Mouse (Mus musculus): ENCODE measurements around the gene Cbx3. TPM values are rescaled to one million over a fixed set of nuclear protein-coding genes. Genes with fewer than 3 reads are reported as not detected.

Cbx3 gene
- 75.9 TPM for polyA plus RNA-seq (2014; fragmentation: Illumina TruSeq; extraction: RNeasy Lipid Tissue Mini Kit (QIAGEN cat#74804); ENCODE audit: low read depth, low replicate concordance)

DNA sequence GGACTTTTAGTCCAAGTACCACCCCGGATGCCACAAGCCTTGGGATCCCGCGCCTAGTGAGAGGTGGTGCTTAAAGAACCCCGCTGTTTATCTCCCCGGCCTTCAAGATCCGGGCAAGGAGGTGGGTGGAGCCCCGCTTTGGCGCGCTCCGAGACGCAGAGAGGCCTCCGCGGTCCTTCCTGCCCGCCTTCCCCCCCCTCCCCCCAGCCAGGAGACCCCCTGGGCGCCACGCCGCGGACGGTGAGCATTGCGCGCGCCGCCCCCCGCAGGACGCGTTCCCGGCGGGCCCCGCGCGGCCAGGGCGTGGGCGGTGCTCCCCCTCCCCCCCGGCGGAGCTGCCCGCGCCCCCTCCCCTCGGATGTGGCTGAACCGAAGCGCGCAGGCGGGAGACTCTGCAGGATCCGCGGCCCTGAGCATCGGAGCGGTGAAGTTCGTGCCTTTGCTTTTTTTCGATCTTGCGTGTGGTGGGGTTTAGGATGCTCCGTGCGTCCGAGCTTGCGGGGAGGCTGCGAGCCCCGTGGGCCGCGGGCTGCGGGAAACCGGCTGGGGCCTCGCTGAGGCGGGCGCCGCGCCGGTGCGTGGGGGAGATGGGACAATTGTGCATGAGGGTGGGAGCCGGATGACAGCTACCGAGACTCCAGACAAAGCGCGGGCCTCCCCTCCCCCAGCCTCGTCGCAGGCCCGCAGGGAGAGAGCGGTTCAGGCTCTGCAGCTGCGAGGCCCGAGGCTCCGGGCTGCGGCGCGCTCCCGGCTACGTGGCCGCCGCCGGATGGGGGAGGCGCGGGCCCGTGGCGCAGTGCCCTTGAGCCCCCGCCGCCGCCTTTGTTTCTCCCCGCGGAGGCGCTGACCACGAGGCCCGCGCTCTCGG, at the start of gene Cbx3:
Cbx3 (plus strand) TSS at position 50 of the 868 bp plus-strand sequence.

DNA sequence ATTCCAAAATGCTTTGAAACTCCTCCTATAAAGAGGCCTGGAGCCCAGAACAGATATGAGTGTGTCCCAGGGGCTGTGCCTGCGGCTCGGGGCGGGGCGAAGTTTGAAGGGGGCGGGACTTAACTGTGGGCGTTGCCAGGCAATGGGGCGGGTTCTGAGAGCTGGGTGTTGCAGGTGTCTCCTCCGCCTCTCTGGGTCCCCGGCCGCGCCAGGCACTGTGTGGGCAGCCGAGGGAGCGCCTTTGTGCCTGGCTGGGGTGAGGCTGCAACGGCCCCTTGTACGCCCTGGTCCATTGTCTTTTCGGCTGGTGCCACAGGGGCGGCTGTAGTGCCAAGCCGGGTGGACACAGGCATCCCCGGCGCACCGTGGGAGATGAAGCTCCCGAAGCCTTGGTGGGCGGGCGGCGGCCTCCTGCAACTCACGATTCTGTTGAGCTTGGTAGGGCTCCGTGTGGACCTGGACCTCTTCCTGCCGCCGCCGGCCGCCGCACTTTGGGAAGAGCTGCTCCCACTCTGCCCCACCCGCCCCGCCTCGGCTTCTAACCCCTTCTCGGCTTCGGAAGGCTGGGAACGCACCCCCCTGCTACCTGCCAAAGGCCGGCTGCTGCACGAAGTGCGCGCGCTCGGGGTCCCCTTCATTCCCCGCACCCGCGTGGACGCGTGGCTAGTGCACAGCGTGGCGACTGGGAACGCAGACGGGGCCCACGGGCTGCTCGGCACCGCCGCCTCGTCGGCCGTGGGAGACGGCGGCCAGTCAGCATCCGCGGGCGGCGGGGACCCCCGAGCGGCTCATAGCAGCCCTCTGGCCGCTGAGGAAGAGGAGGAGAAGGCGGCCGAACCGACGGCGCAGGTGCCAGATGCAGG, 37.4 kb upstream of the Cbx3 start, which contains the start of gene Nfe2l3:
Nfe2l3 (plus strand) TSS at position 136 of the 863 bp plus-strand sequence.

DNA sequence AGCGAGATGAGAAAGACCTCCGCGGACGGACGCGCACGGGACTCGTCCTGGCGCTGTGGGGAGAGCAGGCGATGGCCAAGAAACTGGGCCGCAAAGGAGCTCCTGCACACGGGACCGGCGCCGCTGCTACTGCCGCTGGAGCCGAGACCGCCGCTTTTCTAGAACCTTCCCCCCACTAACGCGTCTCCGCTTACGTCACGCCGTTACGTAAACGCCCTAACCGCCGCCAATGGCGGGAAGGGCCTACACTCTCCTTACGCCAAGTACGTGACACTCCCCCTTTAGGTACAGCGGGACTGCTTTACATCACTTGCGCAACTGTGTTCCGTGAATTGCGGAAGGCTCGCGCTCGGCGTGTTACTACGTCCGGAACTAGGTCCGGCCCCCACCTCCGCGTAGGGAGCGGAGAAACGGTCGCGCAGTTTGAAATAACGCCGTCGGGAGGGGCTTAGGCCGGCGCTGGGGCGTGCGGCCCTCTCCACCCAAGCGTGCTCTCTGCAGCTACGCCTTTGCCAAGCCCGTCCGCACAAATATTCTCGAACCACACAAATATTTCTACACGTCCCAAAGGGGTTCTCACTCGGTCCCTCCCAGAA, 347 bp upstream of the Cbx3 start, which contains the start of gene Hnrnpa2b1:
Hnrnpa2b1 (minus strand) TSS at position 180 of the 596 bp plus-strand sequence.

DNA sequence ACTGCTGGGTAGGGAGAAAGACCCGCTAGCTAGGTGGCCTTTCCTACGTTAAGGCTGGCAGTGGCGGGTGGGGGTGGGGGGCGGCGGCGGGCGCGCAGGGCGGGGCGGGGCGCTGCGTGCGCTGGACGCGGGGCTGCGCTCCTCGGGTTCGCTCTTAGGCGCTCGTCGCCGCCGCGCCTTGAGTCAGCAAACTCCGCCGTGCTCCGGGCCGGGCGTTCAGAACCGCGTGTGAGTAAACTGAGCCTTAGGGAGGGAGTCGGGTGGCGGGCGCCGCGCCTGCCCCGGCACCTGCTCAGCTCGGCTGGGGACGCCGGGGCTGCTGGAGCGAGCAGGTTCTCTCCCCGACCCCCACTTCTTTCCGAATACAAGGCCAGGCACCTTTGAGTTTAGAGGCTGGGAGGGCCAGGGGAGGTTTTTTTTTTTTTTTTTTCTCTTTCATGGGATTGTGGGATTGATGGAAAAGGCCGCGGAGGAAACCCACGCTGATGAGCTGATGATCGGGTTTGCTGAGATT, 53.7 kb downstream of the Cbx3 start, which contains the start of gene Snx10:
Snx10 (plus strand) TSS at position 95 of the 514 bp plus-strand sequence.

Other genes starting within 250 kb of the Cbx3 start
- gene Nfe2l3, start 37.7 kb upstream of the Cbx3 start, polyA plus RNA-seq (2014; fragmentation: Illumina TruSeq; extraction: RNeasy Lipid Tissue Mini Kit (QIAGEN cat#74804); ENCODE audit: low read depth, low replicate concordance) = 0.34 TPM
- gene Hnrnpa2b1, start 466 bp upstream of the Cbx3 start, polyA plus RNA-seq (2014; fragmentation: Illumina TruSeq; extraction: RNeasy Lipid Tissue Mini Kit (QIAGEN cat#74804); ENCODE audit: low read depth, low replicate concordance) = 840 TPM
- gene Snx10, start 53.5 kb downstream of the Cbx3 start, polyA plus RNA-seq (2014; fragmentation: Illumina TruSeq; extraction: RNeasy Lipid Tissue Mini Kit (QIAGEN cat#74804); ENCODE audit: low read depth, low replicate concordance) = 13.0 TPM